Mouse (Mus musculus): ENCODE data around the gene Gpr68.

- TF ChIP-seq CTCF (IDR thresholded peaks at IDR 0.05; ENCODE audit: control insufficient read depth, insufficient read depth, low read length) (no peak), POLR2A (IDR thresholded peaks at IDR 0.05; ENCODE audit: borderline replicate concordance, control insufficient read depth, low read depth, low read length) (no peak)
Observed at GRCm38 (mm10) chr12:100931653-100932052, 23.7 kb upstream of the Gpr68 start.

All from bone marrow, adult 2 months (tissue).